Mouse (Mus musculus) ES-E14 (cell line): ENCODE results near the gene Zmym2.
"Not testable (repeated sequence)": the region's sequence is repeated elsewhere in the genome, so short reads cannot be mapped to it uniquely, and the experiment has no call there.

ENCODE experiments used
- CHD2 ChIP-seq: IDR thresholded peaks from 2 replicates; pipeline ENCODE4 v1.6.1; 2014; ENCODE audit warnings: mild to moderate bottlenecking, low read depth, low read length, inconsistent platforms
- HCFC1 ChIP-seq: IDR thresholded peaks from 2 replicates; pipeline ENCODE4 v1.6.1; 2012; ENCODE audit warnings: low read length, inconsistent platforms, borderline replicate concordance; ENCODE audit not compliant: insufficient read depth
- MAFK ChIP-seq: IDR thresholded peaks from 2 replicates; pipeline ENCODE4 v1.6.1; 2014; ENCODE audit warnings: mild to moderate bottlenecking, low read depth, low read length, inconsistent platforms; ENCODE audit not compliant: insufficient read depth
- ZC3H11A ChIP-seq: IDR thresholded peaks from 2 replicates; pipeline ENCODE4 v1.6.1; 2012; ENCODE audit warnings: low read depth, mild to moderate bottlenecking, inconsistent platforms, low read length, borderline replicate concordance
- ZNF384 ChIP-seq: IDR thresholded peaks from 2 replicates; pipeline ENCODE4 v1.6.1; 2012; ENCODE audit warnings: low read depth, low read length, inconsistent platforms

DNA sequence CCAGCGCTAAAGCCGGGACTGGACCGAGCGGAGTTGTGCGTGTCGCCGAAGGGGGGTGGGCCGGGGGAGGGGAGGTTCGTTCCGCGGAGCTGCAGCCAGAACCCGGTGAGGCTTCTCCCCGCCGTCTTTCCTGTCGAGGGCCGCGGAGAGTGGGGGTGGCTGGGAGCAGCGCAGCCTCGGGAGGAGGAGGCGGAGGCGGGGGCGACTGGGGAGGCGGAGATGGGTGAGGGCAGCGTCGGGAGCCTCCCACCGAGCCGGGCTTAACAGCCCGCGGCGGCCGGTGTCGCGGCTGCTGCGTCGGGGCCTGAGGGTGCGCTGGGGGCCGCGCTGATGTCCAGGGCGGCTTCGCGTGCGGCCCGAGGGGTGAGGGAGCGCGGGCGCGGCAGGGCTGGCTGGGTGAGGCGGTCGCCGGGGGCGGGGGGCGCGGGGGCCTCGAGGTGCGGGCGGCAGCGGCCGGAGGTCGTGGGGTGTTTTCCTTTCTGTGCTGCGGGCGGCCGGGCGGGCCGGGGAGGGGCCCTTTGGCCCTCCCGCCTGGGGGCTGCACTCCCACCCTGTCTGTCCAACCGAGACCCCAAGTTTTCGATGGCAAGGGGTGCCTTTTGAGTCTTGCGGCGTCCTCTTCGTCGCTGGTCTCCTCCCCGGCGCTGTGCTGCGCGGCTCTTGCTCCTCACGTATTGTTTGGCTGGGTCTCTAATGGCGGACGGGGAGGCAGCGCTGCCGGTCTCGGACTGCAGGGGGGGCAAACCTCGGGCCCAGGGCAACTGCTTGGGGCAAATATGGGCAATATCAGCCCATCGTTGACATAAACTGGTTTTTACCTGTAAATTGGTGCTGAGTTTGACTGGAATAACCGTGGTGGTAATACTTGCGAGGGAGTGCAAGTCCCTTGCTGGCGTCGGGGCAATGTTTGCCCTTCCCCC is at the start of gene Zmym2:
- TF ChIP-seq ZC3H11A, MAFK, ZNF384, HCFC1, CHD2: not testable (repeated sequence)
